Mouse (Mus musculus): ENCODE results near the gene Klk1b21. TPM values are rescaled to one million over a fixed set of nuclear protein-coding genes. Genes with fewer than 3 reads are reported as not detected.

The Klk1b21 gene
- not detected for polyA plus RNA-seq (2014; fragmentation: Illumina TruSeq; extraction: RNeasy Lipid Tissue Mini Kit (QIAGEN cat#74804); ENCODE audit: low replicate concordance)

GRCm38 (mm10) chr7:44102028-44102427 lies at the start of gene Klk1b21:
Gene Klk1b21 (plus strand): TSS chr7:44102328.

GRCm38 (mm10) chr7:44112373-44112772 lies 10.2 kb downstream of the Klk1b21 start, which contains the start of gene Klk1b22:
Gene Klk1b22 (plus strand): TSS chr7:44112673.

GRCm38 (mm10) chr7:44136467-44136866 lies 34.3 kb downstream of the Klk1b21 start, which contains the start of gene Klk1b16:
Gene Klk1b16 (plus strand): TSS chr7:44136767.

Other genes starting within 250 kb of the Klk1b21 start
- not detected for gene Klk4, start 221.2 kb upstream of the Klk1b21 start, polyA plus RNA-seq (2014; fragmentation: Illumina TruSeq; extraction: RNeasy Lipid Tissue Mini Kit (QIAGEN cat#74804); ENCODE audit: low replicate concordance)
- not detected for gene Klk15, start 168.6 kb upstream of the Klk1b21 start, polyA plus RNA-seq (2014; fragmentation: Illumina TruSeq; extraction: RNeasy Lipid Tissue Mini Kit (QIAGEN cat#74804); ENCODE audit: low replicate concordance)
- gene Klk1b8, start 151.7 kb upstream of the Klk1b21 start, polyA plus RNA-seq (2014; fragmentation: Illumina TruSeq; extraction: RNeasy Lipid Tissue Mini Kit (QIAGEN cat#74804); ENCODE audit: low replicate concordance), result not detected
- gene Klk1b1, start 135.6 kb upstream of the Klk1b21 start, polyA plus RNA-seq (2014; fragmentation: Illumina TruSeq; extraction: RNeasy Lipid Tissue Mini Kit (QIAGEN cat#74804); ENCODE audit: low replicate concordance), result not detected
- gene Klk1b9, start 126.3 kb upstream of the Klk1b21 start, polyA plus RNA-seq (2014; fragmentation: Illumina TruSeq; extraction: RNeasy Lipid Tissue Mini Kit (QIAGEN cat#74804); ENCODE audit: low replicate concordance), result not detected
- not detected for gene Klk1b11, start 106.5 kb upstream of the Klk1b21 start, polyA plus RNA-seq (2014; fragmentation: Illumina TruSeq; extraction: RNeasy Lipid Tissue Mini Kit (QIAGEN cat#74804); ENCODE audit: low replicate concordance)
- not detected for gene Klk1b26, start 90.2 kb upstream of the Klk1b21 start, polyA plus RNA-seq (2014; fragmentation: Illumina TruSeq; extraction: RNeasy Lipid Tissue Mini Kit (QIAGEN cat#74804); ENCODE audit: low replicate concordance)
- gene Klk1b27, start 50.0 kb upstream of the Klk1b21 start, polyA plus RNA-seq (2014; fragmentation: Illumina TruSeq; extraction: RNeasy Lipid Tissue Mini Kit (QIAGEN cat#74804); ENCODE audit: low replicate concordance), result not detected
- gene Klk1b22, start 10.3 kb downstream of the Klk1b21 start, polyA plus RNA-seq (2014; fragmentation: Illumina TruSeq; extraction: RNeasy Lipid Tissue Mini Kit (QIAGEN cat#74804); ENCODE audit: low replicate concordance), result not detected
- gene Klk1b16, start 34.4 kb downstream of the Klk1b21 start, polyA plus RNA-seq (2014; fragmentation: Illumina TruSeq; extraction: RNeasy Lipid Tissue Mini Kit (QIAGEN cat#74804); ENCODE audit: low replicate concordance), result not detected
- gene Klk1b24, start 85.9 kb downstream of the Klk1b21 start, polyA plus RNA-seq (2014; fragmentation: Illumina TruSeq; extraction: RNeasy Lipid Tissue Mini Kit (QIAGEN cat#74804); ENCODE audit: low replicate concordance), result not detected
- gene Klk1b3, start 95.9 kb downstream of the Klk1b21 start, polyA plus RNA-seq (2014; fragmentation: Illumina TruSeq; extraction: RNeasy Lipid Tissue Mini Kit (QIAGEN cat#74804); ENCODE audit: low replicate concordance), result not detected
- gene Klk1b4, start 105.1 kb downstream of the Klk1b21 start, polyA plus RNA-seq (2014; fragmentation: Illumina TruSeq; extraction: RNeasy Lipid Tissue Mini Kit (QIAGEN cat#74804); ENCODE audit: low replicate concordance), result not detected
- gene Klk1b5, start 113.6 kb downstream of the Klk1b21 start, polyA plus RNA-seq (2014; fragmentation: Illumina TruSeq; extraction: RNeasy Lipid Tissue Mini Kit (QIAGEN cat#74804); ENCODE audit: low replicate concordance), result 0.71 TPM
- gene Klk1, start 123.0 kb downstream of the Klk1b21 start, polyA plus RNA-seq (2014; fragmentation: Illumina TruSeq; extraction: RNeasy Lipid Tissue Mini Kit (QIAGEN cat#74804); ENCODE audit: low replicate concordance), result 65.0 TPM
- gene Gm36864, start 133.8 kb downstream of the Klk1b21 start, polyA plus RNA-seq (2014; fragmentation: Illumina TruSeq; extraction: RNeasy Lipid Tissue Mini Kit (QIAGEN cat#74804); ENCODE audit: low replicate concordance), result not detected
- 0.63 TPM for gene 1700028J19Rik, start 144.4 kb downstream of the Klk1b21 start, polyA plus RNA-seq (2014; fragmentation: Illumina TruSeq; extraction: RNeasy Lipid Tissue Mini Kit (QIAGEN cat#74804); ENCODE audit: low replicate concordance)
- 39.8 TPM for gene 2410002F23Rik, start 144.4 kb downstream of the Klk1b21 start, polyA plus RNA-seq (2014; fragmentation: Illumina TruSeq; extraction: RNeasy Lipid Tissue Mini Kit (QIAGEN cat#74804); ENCODE audit: low replicate concordance)
- not detected for gene Acp4, start 155.1 kb downstream of the Klk1b21 start, polyA plus RNA-seq (2014; fragmentation: Illumina TruSeq; extraction: RNeasy Lipid Tissue Mini Kit (QIAGEN cat#74804); ENCODE audit: low replicate concordance)
- gene Gm15517, start 159.1 kb downstream of the Klk1b21 start, polyA plus RNA-seq (2014; fragmentation: Illumina TruSeq; extraction: RNeasy Lipid Tissue Mini Kit (QIAGEN cat#74804); ENCODE audit: low replicate concordance), result not detected
- 0.30 TPM for gene Clec11a, start 204.6 kb downstream of the Klk1b21 start, polyA plus RNA-seq (2014; fragmentation: Illumina TruSeq; extraction: RNeasy Lipid Tissue Mini Kit (QIAGEN cat#74804); ENCODE audit: low replicate concordance)
- 0.04 TPM for gene Shank1, start 207.9 kb downstream of the Klk1b21 start, polyA plus RNA-seq (2014; fragmentation: Illumina TruSeq; extraction: RNeasy Lipid Tissue Mini Kit (QIAGEN cat#74804); ENCODE audit: low replicate concordance)

Measured in small intestine, adult 10 weeks (tissue).